Mouse (Mus musculus) embryonic fibroblast, embryonic 13.5 days (primary cell): ENCODE results near the gene Foxj1.

Experiments
- CTCF ChIP-seq: IDR thresholded peaks from 2 replicates; pipeline ENCODE4 v1.5.1; 2011; ENCODE audit warnings: mild to moderate bottlenecking, control low read depth, low read length, moderate library complexity, borderline replicate concordance; ENCODE audit not compliant: insufficient read depth
- POLR2A ChIP-seq: IDR thresholded peaks from 2 replicates; pipeline ENCODE4 v1.6.1; 2011; ENCODE audit warnings: low read depth, mild to moderate bottlenecking, control low read depth, low read length, moderate library complexity

DNA sequence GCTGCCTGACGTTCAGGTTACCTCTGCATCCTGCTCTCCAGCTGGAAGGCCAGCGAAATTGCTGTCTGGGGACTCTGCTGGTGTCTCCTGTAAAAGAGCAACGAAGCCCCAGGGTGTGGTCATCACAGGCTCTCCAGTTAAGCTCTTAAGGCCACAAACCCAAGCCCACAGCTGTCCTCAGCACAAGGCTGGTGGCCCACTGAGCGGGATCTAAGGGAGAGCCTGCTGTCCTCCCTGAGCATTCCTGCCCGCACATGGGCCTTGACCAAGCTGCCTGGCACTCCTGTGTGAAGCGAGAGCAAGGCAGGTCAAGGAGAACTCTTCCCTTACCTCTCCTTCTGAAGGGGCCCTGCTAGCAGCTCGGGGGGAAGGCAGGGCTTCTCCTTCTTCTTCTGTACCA, 11.8 kb upstream of the Foxj1 start:
- no peak for TF ChIP-seq CTCF
- no peak for TF ChIP-seq POLR2A
